Mouse (Mus musculus) cerebellum, postnatal 36 days (tissue): ENCODE measurements around the gene Ncoa5.

Source experiments
- DNase-seq, 2 experiments: peaks; one replicate each; pipeline ENCODE4 v3.0.0; 2021 to 2022; ENCODE audit warnings: mixed read lengths in 2 of 2

Ncoa5 gene

DNA sequence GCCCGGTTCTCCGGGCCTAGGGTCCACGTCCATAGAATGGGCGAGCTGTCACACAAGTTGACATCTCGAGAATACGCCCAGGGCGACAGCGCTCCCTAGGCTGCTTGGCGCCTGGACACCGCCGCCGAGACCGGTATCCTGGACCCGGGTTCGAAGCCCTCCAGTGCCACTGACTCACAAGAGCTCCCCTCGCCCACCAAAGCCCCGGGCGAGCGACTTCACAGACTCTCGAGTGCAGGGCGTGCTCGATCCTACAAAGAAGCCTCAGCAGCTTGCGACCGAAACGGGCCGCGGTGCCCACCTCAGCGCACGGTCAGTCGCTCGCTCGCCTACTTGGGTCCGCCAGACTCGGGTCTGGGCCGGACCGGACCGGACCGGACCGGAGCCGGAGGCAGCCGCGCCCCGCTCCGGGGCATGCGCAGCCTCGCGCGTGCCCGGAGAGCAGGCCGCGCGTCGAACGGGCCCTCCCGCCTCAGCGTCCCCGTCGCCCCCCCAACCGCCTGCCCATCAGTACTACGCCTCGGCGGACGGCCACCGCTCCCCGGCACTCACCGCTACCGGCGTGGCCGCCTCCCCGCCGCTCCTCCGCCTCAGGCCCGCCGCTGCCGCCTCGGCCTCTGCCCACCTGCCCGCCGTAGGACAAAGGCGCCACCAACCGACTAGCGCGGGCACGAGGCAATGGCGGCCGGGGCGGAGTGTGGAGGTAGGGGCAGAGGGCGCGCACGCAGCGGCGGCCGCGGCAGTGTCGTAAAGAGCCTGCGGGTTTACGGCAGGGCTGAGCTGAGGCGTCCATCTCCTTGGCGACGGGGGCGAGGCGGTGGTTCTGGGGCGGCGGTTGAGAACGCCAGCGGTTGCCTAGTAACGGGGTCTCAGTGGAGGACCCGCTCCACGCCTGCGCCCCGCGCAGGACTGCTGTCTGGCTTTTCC lies at the start of gene Ncoa5:
TSS of gene Ncoa5 (minus strand) at position 737 of the 927 bp plus-strand sequence.
- peak; percentile 96 to 97 for DNase-seq

GRCm38 (mm10) chr2:165081257-165081656 lies 46.6 kb upstream of the Ncoa5 start:
- DNase-seq, result no peak

- no peak for DNase-seq
These were observed 46.0 kb upstream of the Ncoa5 start for GRCm38 (mm10) chr2:165080657-165081056.

DNA sequence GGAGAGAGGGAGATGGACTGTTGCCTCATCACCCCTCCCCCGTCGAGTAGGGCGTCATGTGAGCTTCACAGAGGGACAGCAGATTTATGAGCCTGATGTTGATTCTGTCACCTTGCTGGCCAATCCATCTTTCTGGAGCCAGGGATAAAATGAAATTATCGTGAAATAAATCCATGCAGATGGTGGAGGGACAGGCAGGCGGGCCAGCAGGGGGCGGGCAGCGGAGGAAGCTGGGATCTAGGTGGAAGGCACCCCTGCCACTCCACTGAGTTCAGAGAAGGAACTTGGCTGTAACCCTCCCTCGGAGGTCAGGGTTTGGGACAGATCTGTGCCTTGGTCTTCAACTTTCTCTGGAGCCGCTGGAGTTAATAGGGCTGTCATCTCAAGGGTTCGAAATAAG lies 43.9 kb upstream of the Ncoa5 start:
- no peak for DNase-seq

DNA sequence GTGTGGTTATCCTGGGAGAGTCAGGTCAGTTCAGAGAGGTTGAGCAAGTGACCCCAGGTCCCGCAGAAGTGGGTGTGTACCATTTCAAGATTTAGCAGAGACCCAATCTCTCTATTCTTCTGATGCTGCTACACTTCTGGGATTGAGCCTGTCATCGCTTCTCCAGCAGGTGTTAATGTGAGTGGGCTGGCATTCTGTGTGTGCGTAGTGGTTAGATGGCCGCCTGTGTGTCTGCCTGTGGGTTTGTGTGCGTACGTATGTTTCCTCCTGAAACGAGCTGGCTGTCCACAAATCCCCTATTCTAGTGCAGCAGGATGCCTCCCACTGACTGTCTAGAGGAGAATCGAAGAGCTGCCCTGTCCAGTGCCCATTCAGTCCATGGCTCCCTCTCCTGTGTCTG lies 43.4 kb upstream of the Ncoa5 start:
- no peak for DNase-seq

DNA sequence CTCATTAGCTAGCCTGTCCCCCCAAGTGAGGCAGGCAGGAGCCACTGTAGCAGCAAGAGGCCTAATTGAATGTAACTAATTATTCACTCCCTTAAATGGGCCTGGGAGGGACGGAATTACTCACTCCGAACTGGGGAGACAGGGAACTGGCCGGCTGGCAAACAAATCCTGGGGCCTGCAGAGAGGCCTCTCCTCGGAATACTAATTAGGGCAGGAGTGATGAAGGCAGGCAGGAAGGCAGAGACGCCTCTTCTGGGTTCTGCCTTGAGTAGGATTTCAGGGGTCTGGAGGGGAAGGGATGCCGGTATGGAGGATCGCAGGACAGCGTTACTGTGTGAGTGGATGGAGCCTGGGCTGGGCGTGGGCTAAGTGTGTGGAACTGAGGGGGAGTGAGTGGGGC lies 42.4 kb upstream of the Ncoa5 start:
- DNase-seq, result no peak

GRCm38 (mm10) chr2:165074937-165075336 lies 40.3 kb upstream of the Ncoa5 start:
- DNase-seq, result peak; percentile 93 to 96

- peak; percentile 81 to 87 for DNase-seq
These were observed 39.6 kb upstream of the Ncoa5 start for GRCm38 (mm10) chr2:165074081-165074884.

DNA sequence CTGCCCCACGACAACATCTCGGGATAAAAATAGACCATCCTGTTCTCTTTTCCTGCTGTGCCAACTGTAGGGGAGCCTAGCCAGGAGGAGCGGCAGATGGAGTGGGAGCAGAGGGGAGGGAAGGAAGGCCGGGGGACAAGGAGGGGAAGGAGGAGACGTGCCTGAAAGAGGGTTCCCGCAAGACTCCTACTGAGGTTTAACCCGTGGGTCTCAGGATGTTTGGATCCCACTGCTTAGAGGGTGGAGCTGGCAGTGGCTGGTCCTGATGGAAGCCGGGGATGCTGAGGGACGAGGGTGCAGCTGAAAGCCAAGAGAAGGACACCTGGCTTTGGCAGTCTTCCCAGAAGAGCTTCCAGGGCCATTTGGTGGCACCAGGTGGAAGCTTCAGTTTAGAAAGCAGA lies 38.7 kb upstream of the Ncoa5 start:
- DNase-seq, result peak; percentile 86 to 91

GRCm38 (mm10) chr2:165070096-165070816 lies 35.6 kb upstream of the Ncoa5 start:
- peak; percentile 85 to 88 for DNase-seq

DNA sequence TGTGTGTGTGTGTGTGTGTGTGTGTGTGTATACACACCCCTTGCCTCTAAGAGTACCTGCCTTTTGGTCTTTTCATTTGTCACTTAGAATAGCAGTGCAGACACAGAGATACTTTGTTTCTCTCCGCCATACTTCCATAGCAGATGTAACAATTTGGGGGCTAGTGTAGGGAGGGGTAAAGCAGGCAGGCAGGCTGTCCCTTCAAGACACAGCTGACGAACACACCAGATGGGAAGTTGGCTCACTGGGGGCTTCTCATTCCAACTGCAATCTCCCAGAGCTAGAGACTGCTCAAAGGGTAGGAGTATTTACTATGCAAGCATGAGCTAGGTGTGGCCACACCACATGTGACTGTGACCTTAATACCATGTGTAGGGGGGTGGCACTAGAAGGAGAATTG lies 34.1 kb upstream of the Ncoa5 start:
- DNase-seq, result no peak

GRCm38 (mm10) chr2:165064489-165064888 lies 29.8 kb upstream of the Ncoa5 start:
- no peak for DNase-seq

DNA sequence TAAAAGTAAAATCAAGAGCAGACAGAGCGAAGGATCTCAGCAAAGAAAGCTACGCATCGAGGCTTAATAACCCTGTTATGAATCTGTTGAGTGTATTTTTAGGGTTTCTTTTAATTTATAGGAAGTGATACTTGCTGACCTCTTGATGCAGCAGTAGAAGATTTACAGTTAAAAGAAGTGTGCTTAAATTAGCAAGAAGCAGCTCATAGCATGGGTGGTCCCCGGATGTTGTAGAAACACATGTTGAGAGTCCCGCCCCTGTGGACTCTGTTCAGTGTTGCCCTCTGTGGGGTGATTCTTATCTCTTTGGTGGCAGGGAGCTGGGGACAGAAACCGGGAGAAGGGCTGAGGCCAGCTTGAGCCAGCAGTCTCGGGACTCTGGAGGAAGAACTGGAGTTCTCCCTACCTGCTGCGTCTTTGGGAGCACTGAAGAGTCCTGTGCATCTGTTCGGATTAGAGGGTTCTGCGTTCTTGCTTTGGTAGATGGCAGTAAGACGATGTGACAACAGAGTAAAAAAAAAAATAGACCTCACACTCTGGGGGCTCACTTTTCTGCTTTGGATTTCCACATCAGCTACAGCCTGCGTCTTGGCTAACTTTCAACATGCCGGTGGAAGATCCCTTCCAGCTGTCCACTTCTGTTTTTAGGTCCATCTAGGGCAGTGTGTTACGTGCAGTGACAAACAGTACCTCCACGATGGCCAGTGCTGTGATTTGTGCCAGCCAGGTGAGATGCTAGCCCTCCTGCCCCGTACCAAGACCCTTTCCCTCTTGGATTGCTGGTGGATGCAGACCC lies 27.2 kb upstream of the Ncoa5 start:
- no peak for DNase-seq

GRCm38 (mm10) chr2:165059961-165060360 lies 25.3 kb upstream of the Ncoa5 start:
- DNase-seq, result no peak

- no peak for DNase-seq
These were observed 21.9 kb upstream of the Ncoa5 start for GRCm38 (mm10) chr2:165056377-165057085.

DNA sequence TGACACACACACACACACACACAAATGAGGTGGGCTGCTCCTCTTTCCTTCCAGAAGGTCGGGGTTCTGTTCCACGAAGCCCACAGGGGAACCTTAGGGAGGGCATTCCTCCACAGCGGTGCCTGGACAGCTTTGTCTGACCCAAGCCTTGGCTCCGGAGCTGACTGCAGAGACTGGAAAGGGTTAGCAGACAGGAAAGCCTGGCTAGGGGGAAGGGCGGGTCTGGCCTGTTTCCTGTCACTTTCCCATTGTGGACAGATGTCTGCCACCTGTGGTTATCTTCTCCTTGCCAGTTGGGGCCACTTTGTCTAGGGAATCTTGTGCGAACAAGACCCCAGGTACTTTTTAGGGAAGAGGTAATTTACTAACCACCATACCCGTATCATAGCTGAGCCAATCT lies 21.2 kb upstream of the Ncoa5 start:
- DNase-seq, result no peak

GRCm38 (mm10) chr2:165054888-165055852 lies 20.5 kb upstream of the Ncoa5 start, which contains the start of gene Cd40:
TSS of gene Cd40 (plus strand) at chr2:165055627.
- no peak for DNase-seq

- DNase-seq, result no peak
These were observed 16.9 kb upstream of the Ncoa5 start for GRCm38 (mm10) chr2:165051566-165051965.

DNA sequence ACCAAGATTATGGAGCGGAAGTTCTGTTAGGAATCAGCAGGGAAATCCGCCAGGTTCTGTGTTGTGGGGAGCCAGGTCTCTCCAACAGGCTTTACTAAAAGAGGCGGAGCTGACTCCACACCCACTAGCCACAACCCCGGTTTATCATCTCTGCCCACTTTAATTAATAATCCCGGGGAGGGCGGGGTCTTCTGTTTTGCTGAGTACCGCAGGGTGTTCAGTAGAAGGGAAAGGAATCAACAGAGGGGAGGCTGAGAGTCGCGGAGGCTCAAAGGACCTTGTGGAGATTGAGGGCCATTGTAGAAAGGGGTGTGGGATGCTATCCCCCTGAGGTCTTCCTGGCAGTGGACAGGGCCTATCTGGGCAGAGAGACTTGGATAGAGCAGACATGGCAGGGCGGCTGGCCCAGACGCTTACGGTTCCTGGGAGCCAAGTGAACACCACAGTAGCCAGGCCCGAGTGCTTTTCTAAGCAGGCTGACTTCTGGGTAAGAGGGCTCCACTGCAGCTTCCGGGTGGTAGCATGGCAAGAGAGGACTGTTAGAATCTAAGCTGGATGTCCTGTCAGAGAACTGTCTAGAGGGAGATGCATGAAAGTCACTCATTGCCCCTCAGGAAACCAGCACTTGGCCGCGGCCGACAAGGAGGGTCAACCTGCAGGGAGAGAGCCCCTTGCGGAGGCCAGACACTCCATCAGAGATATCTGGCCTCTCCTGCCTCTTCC lies 16.3 kb upstream of the Ncoa5 start:
- DNase-seq, result no peak

DNA sequence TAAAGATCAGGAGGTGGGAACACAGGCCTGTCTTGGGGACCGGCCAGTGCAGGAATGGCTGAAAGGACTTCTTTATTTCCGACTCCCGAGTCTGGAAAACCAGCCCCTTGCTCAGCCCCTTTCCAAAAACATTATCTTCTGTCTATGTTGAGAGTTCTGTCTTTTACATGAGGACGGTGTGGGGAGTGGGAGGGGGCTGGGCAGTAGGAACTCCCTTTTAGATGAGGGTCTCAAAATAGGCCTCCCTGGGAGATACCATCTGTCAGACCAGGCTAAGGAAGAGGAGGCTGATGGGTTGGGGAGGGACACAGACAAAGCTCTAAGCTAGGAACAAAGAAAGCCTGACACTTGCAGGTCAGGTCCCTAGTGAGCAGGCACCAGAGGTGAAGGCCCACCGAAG lies 14.4 kb upstream of the Ncoa5 start:
- DNase-seq, result no peak
